Mouse (Mus musculus): ENCODE results near the gene Myo10.
"Not testable (repeated sequence)": the region's sequence is repeated elsewhere in the genome, so short reads cannot be mapped to it uniquely, and the experiment has no call there.

Gene Myo10

DNA sequence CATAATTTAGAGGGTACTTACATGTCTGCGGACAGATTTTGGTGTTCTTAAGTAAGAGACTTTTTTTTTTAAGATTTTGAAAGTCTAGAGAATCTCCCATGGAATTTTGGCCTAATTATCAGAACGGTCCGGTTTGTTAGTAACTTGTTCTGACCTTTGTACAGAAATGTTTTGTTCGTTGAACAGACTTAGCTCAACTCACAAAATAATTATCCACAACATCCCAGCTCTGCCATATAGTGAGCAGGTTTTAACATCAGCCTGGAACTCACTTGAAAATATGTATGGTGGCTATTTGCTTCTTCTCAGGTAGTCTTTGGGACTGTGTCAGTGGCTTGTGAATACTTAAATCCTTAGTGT, 68.4 kb downstream of the Myo10 start:
- DNase-seq (ENCODE audit: low read depth, low spot score) = no peak

DNA sequence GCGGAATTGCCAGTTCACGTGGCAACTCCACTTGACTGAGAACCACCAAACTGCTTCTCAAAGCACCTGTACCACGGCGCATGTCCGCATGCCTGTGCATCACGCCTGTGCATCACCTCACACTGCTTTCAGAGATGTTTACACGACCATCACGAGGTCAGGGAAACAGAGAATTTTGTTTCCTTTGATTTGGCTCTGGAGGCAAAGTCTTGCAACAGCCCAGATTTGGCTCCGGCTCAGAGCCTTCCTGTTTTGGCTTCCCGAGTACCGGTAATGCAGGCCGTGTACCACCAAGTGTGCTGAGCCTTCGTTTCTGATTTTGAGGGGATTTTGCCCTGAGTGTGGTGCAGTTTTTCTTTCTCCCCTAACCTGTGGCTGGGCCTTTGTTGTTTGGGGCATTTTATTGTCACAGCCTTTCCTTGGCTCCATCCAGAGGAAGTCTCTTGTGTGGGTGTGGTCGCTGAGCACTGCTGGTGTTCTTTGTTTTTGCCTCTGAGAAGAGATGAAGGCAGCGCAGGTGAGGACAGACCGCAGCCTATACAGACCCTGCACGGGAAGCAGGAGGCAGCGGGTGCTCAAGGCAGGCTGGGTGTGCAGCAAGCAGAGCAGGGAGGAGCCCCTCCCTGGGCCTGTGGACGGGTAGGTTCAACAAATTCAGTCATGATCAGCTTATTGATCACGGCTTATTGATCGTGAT, 70.1 kb downstream of the Myo10 start:
- DNase-seq (ENCODE audit: low read depth, low spot score) = no peak

DNA sequence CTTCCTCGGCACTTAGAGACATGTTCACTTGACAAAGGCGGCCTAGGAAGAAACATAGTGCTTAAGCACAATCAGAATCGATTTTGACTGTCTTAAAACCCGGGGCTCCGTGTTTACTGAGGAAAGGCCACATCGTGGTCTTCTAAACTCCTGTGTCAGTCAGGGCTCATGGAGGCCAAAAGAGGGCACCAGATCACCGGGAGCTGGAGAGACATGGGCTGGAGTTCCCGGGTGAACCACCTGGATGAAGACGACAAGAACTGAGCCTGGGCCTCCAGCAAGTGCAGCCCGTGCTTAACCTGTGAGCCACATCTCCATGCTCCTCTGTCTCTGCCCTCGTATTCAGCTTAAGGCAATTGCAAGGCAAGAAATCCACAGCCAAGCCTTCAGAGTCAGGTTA, 71.4 kb downstream of the Myo10 start:
- no peak for DNase-seq (ENCODE audit: low read depth, low spot score)

DNA sequence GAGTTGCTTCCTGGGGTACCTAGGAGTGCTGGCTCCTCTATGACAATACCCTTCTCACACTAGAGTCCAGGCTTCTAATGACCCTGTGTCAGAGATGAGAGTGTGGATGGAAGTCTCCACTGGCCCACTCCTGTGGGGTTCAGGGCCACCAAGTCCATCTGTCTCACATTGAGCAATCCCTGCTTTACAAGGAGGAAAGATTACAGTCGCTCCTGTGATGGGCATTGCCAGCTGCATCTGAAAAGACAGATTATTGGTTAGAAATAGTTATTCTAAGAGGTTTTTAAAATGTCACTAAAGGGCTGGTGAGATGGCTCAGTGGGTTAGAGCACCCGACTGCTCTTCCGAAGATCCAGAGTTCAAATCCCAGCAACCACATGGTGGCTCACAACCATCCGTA, 72.4 kb downstream of the Myo10 start:
- DNase-seq (ENCODE audit: low read depth, low spot score) = no peak

DNA sequence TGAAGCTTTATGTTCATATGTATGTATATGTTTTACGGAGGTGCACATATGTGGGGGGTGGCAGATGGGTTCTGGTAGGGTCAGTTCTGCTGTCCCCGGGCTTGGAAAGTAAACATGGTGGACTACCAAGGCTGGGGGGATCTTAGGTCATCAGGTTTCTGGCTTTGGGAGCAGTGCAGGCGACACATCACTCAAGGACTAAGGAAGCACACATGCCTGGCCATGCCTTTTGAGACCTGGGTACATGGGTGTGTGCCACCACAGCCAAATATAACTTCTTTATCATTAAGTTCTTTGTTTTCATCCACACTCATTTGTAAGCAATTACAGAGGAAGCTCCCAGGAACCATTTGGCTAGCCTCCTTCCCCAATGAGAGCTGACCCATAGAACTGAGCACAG, 72.9 kb downstream of the Myo10 start:
- DNase-seq (ENCODE audit: low read depth, low spot score) = no peak

DNA sequence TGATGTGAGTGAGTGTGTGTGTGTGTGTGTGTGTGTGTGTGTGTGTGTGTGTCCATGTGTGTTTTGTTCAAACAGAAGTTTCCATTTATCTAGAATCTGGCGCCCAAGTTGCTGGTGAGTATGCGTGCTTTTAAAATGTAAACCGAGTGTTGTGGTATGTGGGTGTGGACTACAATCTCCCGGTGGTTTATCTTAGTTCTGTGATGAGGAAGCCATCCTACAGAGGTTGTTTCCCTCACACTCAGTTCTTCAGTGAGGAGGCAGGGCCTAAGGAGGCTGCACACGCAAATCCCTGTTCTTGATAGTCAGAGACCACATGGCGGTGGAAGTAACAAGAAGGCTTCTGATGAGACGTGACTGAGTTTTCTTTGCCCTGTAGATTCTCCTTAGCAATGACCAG, 73.6 kb downstream of the Myo10 start:
- no peak for DNase-seq (ENCODE audit: low read depth, low spot score)

DNA sequence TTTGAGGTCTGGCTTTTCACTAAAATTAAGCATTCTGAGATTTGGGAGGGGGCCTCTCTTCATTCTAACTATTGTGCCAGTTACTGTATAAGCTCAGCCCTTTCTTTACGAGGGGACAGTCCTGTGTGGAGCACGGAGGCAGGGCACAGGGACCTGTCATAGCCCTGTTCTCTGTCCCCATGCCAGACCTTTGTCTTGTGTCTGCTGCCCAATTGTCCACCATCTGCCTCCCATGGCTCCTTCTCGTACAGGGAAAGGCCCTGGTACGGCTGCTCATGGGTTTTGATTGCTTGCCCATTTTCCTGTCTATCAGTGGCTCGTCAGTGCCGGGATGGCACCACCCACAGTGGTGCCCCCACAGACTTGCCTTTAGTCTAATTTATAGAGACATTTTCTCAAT, 74.3 kb downstream of the Myo10 start:
- no peak for DNase-seq (ENCODE audit: low read depth, low spot score)

DNA sequence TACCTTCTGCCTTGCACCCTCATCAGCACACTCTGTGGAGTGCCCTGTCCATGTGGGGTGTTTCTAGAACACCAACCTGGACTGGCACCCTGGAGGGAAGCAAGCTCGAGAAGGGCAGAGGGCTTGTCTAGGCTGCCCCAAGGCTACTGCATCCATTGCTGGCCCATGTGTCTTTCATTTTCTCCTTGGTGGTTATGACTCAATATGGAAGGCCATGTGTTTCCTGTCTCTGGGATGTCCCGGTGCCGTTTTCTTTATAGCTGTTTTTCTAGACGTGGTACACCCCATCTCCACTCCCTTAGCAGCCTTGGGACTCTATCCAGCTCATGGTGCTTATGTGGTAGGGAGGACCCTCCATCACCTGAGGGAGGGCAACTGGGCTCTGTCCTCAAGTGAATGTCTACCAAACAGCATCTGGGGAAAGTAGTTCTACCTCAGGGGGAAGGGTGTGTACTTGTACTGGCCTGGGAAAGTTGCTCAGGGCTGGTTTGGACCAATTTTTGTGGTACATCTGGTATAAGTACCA, 76.8 kb downstream of the Myo10 start:
- no peak for DNase-seq (ENCODE audit: low read depth, low spot score)

DNA sequence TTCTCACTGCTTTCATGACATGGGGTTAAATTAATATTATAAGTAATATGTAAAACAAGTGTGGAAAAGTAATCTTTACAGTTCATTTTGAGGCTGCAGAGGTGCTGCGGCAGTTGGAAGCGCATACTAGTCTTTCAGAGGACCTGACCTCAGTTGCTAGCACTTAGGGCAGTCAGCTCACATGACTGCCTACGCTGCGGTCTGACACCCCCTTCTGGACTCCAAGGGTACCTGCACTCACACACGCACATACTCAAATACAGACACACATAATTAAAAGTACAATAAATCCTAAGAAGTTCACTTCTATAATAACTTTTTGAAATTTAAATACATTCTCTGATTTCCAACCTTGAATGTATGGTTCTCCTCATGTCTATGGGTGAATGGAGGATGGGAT, 80.3 kb downstream of the Myo10 start:
- DNase-seq (ENCODE audit: low read depth, low spot score) = no peak

DNA sequence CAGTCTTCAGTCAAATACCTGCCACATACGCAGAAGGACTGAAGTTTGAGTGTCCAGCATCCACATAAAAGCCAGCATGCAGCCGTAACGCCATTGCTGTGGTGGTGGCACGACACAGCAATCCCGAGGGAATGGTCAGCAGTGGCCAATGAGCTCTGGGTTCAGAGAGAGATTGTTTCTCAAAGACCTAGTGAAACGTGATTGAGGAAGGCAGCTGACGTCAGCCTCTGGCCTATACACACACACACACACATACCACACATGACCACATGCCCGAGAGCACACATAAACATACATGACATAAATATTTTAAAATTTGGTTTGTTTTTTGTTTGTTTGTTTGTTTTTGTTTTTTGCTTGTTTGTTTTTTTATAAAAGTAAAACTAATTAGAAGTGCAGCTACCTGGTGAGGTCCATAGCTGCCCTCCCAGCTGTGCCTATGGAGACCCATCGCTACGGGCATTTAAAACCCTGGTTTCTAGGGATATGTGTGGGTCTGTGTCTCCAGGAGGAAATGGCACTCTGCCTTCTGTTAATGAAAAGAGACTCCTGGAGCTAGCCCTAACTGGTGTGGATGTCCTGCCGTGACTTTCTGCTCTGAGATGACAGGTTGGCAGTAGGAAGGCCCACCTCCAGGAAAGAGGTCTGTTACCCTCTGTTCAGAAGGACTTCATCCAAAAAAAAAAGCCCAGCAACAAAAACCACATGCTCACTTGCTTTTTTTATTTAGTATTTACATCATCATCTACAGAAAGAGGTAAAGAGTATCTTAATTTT, 82.7 kb downstream of the Myo10 start:
- no peak for DNase-seq (ENCODE audit: low read depth, low spot score)

DNA sequence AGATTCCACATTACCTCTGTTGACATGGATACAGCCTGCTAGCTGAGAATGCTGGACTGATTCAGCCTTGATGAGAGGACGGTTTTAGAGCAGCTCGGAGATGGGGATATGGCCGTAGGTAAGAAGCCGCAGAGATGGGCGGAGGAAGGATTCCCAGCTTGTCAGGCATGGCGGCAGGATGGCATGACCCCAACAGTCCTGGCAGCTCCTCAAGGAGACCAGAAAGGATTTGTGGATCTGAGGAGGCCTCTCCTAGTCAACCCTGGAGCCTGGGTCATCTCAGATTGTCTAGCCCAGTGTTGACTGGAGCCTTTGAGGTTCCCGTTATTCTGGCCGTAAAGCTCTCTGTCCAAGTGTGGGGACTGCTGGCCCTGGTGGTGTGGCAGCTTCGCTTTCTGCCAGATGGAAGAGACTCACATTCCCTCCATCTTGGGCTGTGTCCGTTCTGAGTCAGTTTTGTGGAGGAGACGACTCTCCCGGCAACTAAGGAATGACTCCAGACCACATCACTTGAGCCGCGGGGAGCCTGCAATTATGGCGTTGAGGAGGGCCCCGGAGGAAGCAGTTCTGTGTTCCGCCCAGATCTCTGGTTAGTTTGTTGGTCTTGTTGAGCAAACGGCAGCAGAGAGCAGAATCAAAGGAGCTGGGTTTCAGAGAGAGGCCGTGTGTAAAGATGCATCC, 84.7 kb downstream of the Myo10 start:
- no peak for DNase-seq (ENCODE audit: low read depth, low spot score)

DNA sequence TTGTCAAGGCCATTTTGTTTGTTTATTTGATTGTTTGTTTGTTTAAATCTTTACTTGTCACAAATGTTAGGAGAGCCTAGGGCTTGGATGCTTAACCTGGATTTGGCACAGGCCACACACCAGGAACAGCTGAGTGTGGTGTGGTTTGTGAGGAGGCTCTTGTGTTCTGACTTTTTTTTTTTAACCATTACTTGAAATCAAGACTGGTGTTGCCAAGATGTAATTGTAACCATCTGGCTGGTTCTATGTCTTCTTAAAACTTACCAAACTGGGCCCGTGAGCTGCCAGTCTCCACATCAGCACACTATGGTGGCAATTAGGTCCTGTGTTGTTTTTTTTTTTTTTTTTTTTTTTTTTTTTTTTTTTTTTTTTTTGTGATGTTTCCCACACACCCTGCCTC, 85.6 kb downstream of the Myo10 start:
- no peak for DNase-seq (ENCODE audit: low read depth, low spot score)

DNA sequence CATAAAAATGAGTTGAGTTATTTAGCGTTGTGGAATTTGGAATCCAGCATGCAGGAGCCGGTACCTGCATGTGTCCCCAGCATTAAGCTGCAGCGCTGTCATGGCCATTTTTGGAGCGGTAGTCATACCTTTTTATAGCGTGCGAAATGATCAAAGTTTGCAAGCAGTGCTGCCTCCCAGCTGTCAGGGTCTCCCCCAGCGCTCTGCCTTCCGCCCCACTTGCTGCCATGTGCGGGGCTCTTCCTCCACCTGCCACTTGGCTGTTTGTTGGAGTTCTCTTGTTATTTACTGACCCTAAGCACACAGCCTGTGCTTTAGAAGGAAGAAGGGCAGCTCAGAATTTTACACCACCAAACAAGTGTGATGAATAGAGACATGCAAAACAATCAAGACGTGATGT, 88.6 kb downstream of the Myo10 start:
- no peak for DNase-seq (ENCODE audit: low read depth, low spot score)

DNA sequence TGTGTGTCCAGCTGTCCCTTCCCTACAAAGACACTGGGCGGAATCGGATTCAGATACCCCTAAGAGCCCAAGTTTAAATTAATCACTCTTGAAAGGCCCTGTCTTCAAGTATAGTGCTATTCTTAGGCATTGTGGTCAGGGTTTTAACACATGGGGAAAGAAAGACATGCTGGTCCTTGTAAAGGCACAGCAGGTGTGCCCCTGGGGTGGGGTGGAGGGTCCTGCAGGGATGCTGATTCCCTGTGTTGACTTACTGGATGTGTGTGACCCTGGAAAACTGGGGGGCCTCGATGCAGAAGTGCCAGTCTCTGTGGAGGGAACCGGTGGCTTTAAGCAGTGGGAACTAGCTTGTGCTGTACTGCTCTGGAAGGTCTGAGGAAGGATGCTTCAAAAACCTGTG, 90.6 kb downstream of the Myo10 start:
- no peak for DNase-seq (ENCODE audit: low read depth, low spot score)

DNA sequence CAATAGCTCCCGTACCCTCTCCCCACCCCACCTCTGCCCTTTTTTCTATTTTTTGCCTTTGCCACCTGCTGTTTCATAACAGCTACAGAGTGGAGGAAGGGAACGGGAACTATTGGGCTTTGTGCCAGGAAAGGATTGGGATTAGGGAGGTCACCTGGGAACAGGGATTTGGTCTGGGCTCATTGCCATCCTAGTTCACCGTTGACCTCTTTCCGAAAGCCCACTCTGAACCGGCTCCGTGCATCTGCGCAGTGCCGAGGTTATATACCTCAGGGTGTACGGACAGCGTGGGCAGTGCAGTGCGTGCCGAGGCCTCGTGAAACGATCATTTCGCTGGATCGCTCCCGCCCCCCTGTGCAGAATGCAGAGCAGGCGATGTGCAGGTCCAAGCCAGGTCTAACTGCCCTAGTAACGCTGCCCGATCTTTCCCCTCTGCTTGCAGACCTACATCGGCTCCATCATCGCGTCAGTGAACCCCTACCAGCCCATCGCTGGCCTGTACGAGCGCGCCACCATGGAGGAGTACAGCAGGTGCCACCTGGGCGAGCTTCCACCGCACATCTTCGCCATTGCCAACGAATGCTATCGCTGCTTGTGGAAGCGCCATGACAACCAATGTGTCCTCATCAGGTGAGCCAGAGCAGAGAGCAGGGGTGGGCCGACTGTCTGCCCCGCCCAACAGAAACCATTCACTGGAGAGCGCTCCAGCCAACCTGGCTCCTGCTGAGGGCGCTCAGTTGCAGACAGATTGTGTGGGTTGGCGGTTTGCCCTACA, 91.4 kb downstream of the Myo10 start:
- DNase-seq (ENCODE audit: low read depth, low spot score) = no peak

DNA sequence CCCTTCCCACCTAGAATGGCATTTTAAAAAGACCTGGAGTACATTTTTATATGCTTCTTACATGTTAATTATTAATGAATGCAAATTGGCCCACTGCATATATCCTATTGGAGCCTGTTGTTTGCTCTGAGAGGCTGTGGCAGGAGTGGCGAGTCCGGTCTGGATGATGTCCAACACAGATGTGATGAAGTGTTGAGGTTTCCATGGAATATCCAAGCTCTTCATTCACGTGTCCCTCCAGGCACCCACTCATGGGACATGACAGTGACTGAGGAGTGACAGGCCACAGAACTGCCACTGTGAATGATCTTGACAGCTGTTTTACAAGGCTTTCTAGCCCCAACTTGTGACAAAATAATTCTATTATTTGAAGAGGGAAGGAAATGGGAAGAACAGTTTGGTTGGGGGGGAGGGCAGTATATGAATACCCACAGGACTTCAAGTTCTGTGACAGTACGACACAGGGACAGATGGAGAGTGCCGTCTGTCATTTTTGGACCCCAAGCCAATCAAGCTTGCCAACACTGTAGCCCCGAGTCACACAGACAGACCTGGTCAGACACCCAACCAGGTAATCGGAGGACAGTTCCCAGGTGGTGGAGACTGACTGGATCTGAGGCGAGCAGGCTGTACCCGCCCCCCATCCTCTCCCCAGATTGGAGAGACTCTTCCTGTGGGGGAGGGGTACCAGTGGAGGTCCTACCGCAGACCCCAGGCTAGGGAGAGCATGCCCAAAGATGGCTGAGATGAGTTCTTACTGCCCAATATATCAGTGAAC, 93.1 kb downstream of the Myo10 start:
- DNase-seq (ENCODE audit: low read depth, low spot score) = no peak

DNA sequence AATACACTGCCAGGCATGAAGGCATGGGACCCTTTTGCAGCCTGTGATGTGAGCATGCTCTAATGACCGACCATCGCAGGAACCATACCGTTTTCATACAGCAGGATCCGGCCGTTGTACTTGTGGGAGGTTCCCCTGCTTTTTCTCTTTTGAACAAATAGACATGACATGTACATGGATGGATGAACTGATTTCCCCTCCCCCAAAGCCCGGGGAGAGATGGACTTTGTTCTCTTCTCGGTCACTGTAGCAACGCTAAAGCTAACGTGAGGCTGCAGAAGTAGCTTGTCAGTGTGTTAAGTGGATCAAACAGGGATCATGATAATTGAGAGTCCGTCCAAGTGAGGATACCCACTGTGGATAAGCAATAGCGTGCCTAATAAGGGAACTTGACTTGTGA, 93.7 kb downstream of the Myo10 start:
- DNase-seq (ENCODE audit: low read depth, low spot score) = no peak

DNA sequence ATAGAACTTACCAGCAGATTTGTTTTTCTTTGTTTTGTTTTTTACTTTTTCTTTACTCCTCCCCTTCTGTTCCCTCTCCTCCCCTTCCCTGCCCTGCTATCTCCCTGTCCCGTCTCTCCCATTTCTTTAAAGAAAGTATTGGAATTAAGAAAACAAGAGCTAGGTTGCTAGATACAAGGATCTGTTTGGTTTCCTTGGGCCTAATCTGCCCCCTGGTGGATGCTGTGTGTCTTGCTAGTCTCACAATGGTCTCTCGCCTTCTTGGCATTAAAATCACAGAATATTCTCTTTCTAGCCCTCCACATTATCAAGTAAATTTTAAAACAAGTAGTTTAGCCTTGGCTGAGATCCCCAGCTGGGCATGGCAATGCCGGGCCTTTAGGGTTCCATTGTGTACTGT, 94.7 kb downstream of the Myo10 start:
- DNase-seq (ENCODE audit: low read depth, low spot score) = peak; percentile 72

DNA sequence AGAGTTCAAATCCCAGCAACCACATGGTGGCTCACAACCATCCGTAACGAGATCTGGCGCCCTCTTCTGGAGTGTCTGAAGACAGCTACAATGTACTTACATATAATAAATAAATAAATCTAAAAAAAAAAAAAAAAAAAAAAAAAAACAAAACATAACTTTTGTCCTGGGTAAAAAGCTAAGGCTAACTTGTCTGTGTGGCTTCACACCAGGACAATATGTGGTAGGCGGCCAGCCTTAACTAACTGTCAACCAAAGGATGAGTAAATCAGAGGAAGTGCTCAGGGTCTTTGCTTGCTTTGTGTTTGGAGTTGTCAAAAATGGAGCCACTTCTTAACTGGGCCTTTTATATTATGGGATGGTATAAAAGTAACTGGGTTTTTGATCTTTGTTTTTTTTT, 95.8 kb downstream of the Myo10 start:
- not testable (repeated sequence) for DNase-seq (ENCODE audit: low read depth, low spot score)

DNA sequence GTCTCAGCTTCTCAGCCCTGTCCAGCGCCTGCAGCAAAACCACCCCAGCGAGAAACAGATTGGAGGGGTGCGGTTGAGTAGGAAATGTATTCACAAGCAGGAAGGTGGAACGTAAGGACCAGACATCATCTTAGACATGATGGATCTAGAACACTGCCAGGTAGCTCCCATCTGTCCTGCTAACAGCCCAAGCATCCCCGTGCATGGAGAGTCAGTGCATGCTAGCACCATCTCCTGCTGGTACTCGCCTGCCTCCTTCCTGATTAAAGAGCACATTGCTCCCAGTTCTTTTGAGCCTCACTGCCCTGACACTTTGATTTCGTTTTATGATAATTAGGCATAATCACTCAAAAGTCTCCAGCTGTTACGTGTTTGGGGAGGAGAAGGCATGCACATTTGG, 96.9 kb downstream of the Myo10 start:
- DNase-seq (ENCODE audit: low read depth, low spot score) = no peak

DNA sequence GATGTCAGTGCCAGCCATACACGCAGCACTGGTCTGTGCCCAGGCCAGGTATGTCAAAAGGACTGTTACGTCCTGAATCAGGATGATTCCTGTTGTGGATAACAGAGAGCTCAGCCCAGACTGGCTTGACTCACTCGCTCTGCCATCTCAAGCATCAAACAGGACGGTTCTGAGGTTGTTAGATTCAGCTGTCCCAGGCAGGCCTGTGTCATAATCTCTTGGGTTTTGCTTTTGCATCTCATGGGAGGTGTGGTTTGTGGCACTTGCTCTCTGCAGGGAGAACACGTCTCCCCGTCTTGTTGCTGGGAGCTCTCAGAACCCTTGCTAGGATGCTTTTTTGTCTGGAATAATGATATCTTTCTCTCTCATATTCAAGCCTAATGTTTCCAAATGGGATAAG, 97.9 kb downstream of the Myo10 start:
- no peak for DNase-seq (ENCODE audit: low read depth, low spot score)
